Mouse (Mus musculus) hindbrain, embryonic 13.5 days (tissue): Measurements from ENCODE around the gene Btnl9. TPM values are rescaled to one million over a fixed set of nuclear protein-coding genes. Genes with fewer than 3 reads are reported as not detected.
"Not testable (repeated sequence)": the region's sequence is repeated elsewhere in the genome, so short reads cannot be mapped to it uniquely, and the experiment has no call there.

Experiments
- ATAC-seq: fragments of 200-750 bp; cut with Nextera tagmentation; 2 replicates; pipeline ENCODE4 v1.8.0; 2017; ENCODE audit warnings: moderate TSS enrichment; ENCODE audit not compliant: low FRiP score
- H3K27ac ChIP-seq: fragments of 300-500 bp; sonication (generic); 2 replicates; pipeline ENCODE4 v1.5.1; 2015; ENCODE audit warnings: inconsistent platforms, mild to moderate bottlenecking, moderate library complexity
- H3K27me3 ChIP-seq: fragments of 300-500 bp; sonication (generic); 2 replicates; pipeline ENCODE4 v1.6.1; 2015; ENCODE audit warnings: mild to moderate bottlenecking, inconsistent platforms
- H3K36me3 ChIP-seq: fragments of 300-500 bp; sonication (generic); 2 replicates; pipeline ENCODE4 v1.6.1; 2015; ENCODE audit warnings: mild to moderate bottlenecking, inconsistent platforms
- H3K4me1 ChIP-seq: fragments of 300-500 bp; sonication (generic); replicated peaks from 2 replicates; pipeline ENCODE4 v1.6.1; 2015; ENCODE audit warnings: inconsistent platforms
- H3K4me2 ChIP-seq: fragments of 300-500 bp; sonication (generic); 2 replicates; pipeline ENCODE4 v1.6.1; 2015; ENCODE audit warnings: inconsistent platforms, mild to moderate bottlenecking, moderate library complexity
- H3K4me3 ChIP-seq: fragments of 300-500 bp; sonication (generic); 2 replicates; pipeline ENCODE4 v1.5.1; 2015; ENCODE audit warnings: mild to moderate bottlenecking, inconsistent platforms
- H3K9ac ChIP-seq: fragments of 300-500 bp; sonication (generic); 2 replicates; pipeline ENCODE4 v1.6.1; 2015; ENCODE audit warnings: mild to moderate bottlenecking, inconsistent platforms
- H3K9me3 ChIP-seq: fragments of 300-500 bp; sonication (generic); 2 replicates; pipeline ENCODE4 v1.6.1; 2016; ENCODE audit warnings: inconsistent platforms
- WGBS: fragments of 180-500 bp; shearing (Covaris S2); methylation state at CpG from one replicate; pipeline ENCODE4 v1.1.7; 2015; 5-methylcytosine and 5-hydroxymethylcytosine counted together
- polyA plus RNA-seq: library from polyadenylated mRNA; unstranded; fragments of >200 nt; fragmentation: Nextera tagmentation; extraction: Ambion mirVana; gene quantifications from 2 replicates; pipeline ENCODE4 v1.2.1, GENCODE M21; 2015

The Btnl9 gene
- polyA plus RNA-seq, 1 experiment from 2014 or later, result 0.05 TPM

DNA sequence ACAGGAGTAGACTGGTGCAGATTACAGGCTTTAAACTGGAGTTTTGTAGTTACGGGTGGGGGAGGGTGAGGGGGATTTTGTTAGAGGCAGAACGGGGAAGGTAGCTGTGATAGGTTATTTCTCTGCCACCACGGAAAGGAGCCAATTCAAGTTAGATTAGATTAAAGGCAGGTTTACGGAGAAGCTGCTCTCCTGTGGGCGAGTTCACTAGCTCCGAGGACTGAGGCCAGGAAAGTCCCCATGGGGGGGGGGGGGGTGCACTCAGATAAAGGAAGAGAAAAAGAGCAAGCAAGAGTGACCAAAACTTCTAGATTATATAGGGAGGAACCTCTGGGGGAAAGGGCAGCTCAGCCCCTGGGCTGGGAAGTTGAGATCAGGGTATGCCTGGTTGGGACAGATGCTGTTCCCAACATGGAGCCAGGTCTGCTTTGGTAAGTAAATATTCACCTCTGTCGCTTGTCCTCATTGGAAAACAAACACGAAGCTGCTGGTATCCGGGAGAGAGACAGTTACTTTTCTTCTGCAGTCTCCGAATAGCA, 15.6 kb upstream of the Btnl9 start:
- ATAC-seq, result peak; percentile 31
- no peaks in the 10 kb centered on the region for H3K27me3 ChIP-seq
- no peaks in the 10 kb centered on the region for H3K9me3 ChIP-seq
- peak overlapping the region; percentile 94 for H3K4me3 ChIP-seq
- H3K27ac ChIP-seq, result peak overlapping the region; percentile 98
- peak overlapping the region; percentile 70 for H3K4me2 ChIP-seq
- peaks cover 22% of the 10 kb centered on the region for H3K4me1 ChIP-seq
- WGBS, result 8% methylated on average over 10 of the region's 10 CpGs
- H3K36me3 ChIP-seq, result peaks cover 5% of the 10 kb centered on the region; the same call in 1 of the 2 replicates
- peak overlapping the region; percentile 98 for H3K9ac ChIP-seq

DNA sequence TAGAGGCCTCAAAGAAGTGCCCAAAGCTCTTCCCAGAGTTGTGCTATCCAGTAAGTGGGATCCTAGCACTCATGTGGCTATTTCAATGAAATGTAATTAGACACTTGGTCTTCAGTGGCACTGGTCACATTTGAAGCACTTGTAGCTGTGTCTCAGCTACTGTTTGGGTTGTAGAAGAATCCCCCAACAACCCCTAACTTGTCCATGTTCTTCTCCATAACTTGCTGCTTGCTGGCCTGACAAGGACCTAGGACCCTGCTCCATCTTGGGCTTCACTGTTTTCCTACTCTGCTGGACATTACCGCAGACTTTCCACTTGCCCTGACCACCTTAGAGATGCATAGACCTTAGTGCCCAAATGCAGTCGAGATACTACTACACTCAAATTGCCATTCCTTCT, 15.1 kb upstream of the Btnl9 start:
- H3K4me2 ChIP-seq, result peak overlapping the region; percentile 70
- no peak overlapping the region; the same call in 1 of the 2 replicates for H3K27ac ChIP-seq
- WGBS, result 76% methylated on average over 2 of the region's 2 CpGs
- peak overlapping the region; percentile 94 for H3K4me3 ChIP-seq
- H3K9me3 ChIP-seq, result no peaks in the 10 kb centered on the region
- peaks cover 5% of the 10 kb centered on the region; the same call in 1 of the 2 replicates for H3K36me3 ChIP-seq
- H3K9ac ChIP-seq, result peak overlapping the region; percentile 98; the same call in 1 of the 2 replicates
- H3K27me3 ChIP-seq, result no peaks in the 10 kb centered on the region
- no peak for ATAC-seq
- peaks cover 22% of the 10 kb centered on the region for H3K4me1 ChIP-seq

DNA sequence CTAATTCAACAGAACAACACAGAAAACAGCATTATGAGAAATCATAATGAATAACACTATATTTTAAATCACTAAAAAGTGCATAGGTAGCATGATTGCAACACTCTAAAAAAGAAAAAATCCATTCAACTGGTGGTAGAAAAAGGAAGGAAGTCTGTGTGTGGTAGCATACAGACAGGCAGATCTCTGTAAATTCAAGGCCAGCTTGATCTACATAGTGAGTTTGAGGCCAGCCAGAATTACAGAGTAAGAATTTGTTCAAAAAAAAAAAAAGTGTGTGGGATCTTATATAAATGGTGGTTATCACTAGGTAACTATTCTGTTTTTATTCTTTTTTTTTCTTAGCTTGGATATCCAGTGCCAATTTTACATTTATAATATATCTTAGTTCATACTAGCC, 14.2 kb upstream of the Btnl9 start:
- H3K27ac ChIP-seq, result no peak overlapping the region
- H3K4me3 ChIP-seq, result no peak overlapping the region
- no peak overlapping the region for H3K9ac ChIP-seq
- H3K27me3 ChIP-seq, result no peaks in the 10 kb centered on the region
- H3K36me3 ChIP-seq, result no peaks in the 10 kb centered on the region
- H3K9me3 ChIP-seq, result no peaks in the 10 kb centered on the region
- ATAC-seq, result no peak
- peaks cover 22% of the 10 kb centered on the region for H3K4me1 ChIP-seq
- no peak overlapping the region for H3K4me2 ChIP-seq

DNA sequence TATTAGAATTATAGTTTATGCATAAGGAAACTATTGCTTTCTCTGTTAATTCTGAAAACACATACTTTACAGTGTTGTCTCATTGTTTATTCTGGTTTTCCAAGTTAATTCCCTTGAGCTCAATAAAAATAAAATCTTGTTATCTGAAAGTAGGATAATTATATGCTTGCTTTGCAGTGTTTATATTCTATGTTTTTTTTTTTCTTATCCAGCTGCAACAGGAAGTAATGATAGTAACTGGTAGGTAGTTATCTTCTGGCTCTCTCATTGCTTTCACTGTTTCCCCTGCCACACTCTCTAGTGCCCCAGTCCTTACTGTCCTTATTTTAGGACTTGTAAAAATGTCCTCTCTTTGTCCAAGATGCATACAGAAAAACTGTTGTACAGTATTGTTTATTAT, 13.7 kb upstream of the Btnl9 start:
- Histone ChIP-seq H3K4me3 (no peak overlapping the region), H3K4me1 (peaks cover 22% of the 10 kb centered on the region), H3K9ac (no peak overlapping the region), H3K36me3 (no peaks in the 10 kb centered on the region), H3K27ac (no peak overlapping the region), H3K9me3 (no peaks in the 10 kb centered on the region), H3K27me3 (no peaks in the 10 kb centered on the region), H3K4me2 (no peak overlapping the region)
- ATAC-seq, result no peak

DNA sequence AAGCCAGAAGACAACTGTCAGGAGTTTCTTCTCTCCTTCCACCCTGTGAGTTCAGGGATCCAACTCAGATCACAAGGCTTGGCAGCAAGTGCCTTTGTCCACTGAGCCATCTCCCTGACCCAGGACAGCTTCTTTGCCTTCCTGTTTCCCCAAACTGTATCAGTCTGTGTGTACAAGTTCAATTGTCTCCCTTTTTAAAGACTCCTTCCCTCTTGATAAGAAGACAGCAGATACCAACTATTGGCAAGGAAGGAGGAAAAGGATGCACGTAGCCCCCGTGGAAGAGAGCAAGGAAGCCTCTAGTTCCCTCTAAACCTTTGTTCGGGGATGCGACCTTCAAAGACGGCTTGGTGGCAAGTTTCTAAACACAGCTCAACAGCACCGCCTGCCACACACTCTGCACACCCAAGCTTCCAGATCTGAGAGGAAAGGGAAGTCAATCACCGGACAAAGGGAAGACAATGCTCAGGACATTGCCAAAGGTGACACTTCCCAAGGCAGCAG, 8.9 kb upstream of the Btnl9 start:
- H3K4me1 ChIP-seq, result no peaks in the 10 kb centered on the region
- H3K9ac ChIP-seq, result no peak overlapping the region
- H3K27me3 ChIP-seq, result no peaks in the 10 kb centered on the region
- WGBS, result 97% methylated on average over 7 of the region's 7 CpGs
- no peaks in the 10 kb centered on the region for H3K36me3 ChIP-seq
- ATAC-seq, result no peak
- no peak overlapping the region for H3K27ac ChIP-seq
- no peak overlapping the region for H3K4me2 ChIP-seq
- no peak overlapping the region for H3K4me3 ChIP-seq
- H3K9me3 ChIP-seq, result no peaks in the 10 kb centered on the region

DNA sequence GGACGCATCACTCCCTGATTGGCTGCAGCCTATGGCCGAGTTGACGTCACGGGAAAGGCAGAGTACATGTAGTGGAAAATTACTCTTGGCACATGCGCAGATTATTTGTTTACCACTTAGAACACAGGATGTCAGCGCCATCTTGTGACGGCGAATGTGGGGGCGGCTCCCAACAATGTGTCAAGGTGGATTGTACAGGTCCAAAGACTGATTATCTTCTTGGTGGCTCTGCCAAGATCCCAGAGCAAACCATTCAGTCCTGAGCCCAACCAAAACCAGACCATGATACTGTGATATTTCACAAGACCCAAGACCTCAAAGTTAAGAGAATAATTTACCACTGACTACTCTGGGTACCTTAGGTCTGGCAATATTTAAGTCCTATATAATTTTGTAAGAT, 7.8 kb upstream of the Btnl9 start:
- ATAC-seq, H3K4me1 ChIP-seq, H3K9me3 ChIP-seq, H3K4me3 ChIP-seq, H3K9ac ChIP-seq, H3K4me2 ChIP-seq, H3K27ac ChIP-seq, H3K27me3 ChIP-seq, H3K36me3 ChIP-seq: not testable (repeated sequence)
- 97% methylated on average over 9 of the region's 9 CpGs for WGBS

DNA sequence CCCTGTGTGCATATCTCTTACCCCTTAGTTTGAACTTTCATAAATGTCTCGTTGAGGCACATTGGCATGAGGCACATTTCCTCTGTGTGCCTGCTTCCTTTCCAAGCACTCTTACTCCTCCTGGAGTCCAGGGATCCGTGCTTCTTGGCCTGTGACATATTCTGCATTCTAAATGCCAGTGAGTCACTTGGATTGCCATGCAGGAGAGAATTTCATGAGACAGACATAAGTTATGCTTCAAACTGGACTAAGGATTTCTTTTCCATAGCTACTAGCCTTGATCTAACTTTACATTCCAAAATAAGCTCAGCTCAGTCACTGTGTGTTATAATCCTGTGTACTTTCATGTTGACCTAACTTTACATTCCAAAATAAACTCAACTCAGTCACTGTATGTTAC, 4.1 kb upstream of the Btnl9 start:
- no peaks in the 10 kb centered on the region for H3K4me1 ChIP-seq
- no peak overlapping the region for H3K27ac ChIP-seq
- ATAC-seq, result no peak
- WGBS, result 61% methylated on average over 2 of the region's 2 CpGs
- H3K4me3 ChIP-seq, result no peak overlapping the region
- H3K9ac ChIP-seq, result no peak overlapping the region
- H3K9me3 ChIP-seq, result no peaks in the 10 kb centered on the region
- no peaks in the 10 kb centered on the region for H3K36me3 ChIP-seq
- no peaks in the 10 kb centered on the region for H3K27me3 ChIP-seq
- H3K4me2 ChIP-seq, result no peak overlapping the region

DNA sequence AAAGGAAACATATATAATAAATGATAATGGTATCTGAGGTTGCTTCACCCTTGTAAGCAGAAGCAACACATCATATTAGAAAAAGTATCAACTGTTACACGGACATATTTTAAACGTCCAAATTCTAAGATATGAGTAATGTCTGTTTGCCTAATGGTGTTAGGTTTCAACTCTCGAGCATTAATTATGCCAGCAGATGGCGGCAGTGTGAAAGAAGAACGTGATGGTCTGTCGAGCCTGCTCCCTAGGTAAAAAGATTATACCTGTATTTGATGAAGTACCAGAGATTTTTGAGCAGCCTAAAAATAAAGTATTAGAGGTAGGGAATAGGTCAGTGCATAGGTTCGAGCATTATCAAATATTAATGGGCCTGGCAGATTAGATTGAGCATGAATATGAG, 2.8 kb upstream of the Btnl9 start:
- Histone ChIP-seq H3K4me2 (no peak overlapping the region), H3K4me1 (no peaks in the 10 kb centered on the region), H3K27ac (no peak overlapping the region), H3K9me3 (no peaks in the 10 kb centered on the region), H3K27me3 (no peaks in the 10 kb centered on the region), H3K36me3 (no peaks in the 10 kb centered on the region), H3K9ac (no peak overlapping the region), H3K4me3 (no peak overlapping the region)
- 11% methylated on average over 7 of the region's 7 CpGs for WGBS
- ATAC-seq, result no peak

DNA sequence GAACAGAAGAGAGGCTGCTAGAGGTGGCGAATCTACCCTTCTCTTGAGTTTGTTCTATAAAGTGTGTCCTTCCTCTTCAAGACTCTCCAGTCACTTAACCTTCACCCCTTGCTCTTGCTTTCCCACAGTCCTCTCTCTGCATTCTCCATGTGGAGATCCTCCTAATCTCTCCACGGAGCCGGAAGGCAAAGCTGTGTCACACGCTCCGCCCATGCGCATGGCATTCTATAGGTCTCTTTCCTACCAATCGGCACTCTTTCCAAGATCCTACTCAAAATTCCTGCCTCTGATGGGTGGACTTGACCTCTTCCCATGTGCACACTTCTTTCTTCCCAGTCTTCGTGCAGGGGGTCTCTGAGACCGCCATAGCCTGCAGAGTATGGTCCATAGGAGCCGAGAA, 742 bp upstream of the Btnl9 start:
- ATAC-seq, result no peak
- no peak overlapping the region for H3K4me2 ChIP-seq
- no peak overlapping the region for H3K9ac ChIP-seq
- WGBS, result 82% methylated on average over 10 of the region's 10 CpGs
- H3K4me1 ChIP-seq, result no peaks in the 10 kb centered on the region
- H3K9me3 ChIP-seq, result no peaks in the 10 kb centered on the region
- H3K27ac ChIP-seq, result no peak overlapping the region
- no peaks in the 10 kb centered on the region for H3K27me3 ChIP-seq
- no peaks in the 10 kb centered on the region for H3K36me3 ChIP-seq
- H3K4me3 ChIP-seq, result no peak overlapping the region

DNA sequence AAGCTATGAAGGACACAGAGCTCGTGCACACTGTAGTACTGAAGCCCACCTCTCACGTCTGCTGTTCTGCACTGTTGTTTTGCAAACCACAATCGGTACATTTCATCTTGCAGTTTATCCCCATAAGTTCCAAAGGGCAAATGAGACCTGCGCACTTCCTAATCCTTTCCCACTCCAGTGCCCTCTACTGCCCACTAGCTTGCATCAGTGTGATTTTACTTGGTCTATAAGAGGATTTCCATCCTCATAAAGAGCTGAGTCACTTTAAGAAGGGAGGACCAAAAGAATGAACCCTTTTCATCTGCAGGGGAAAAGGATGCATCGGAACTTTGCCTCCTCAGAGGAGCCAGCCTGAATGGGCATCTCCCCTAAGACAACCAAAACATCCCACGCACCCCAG, 507 bp downstream of the Btnl9 start:
- Histone ChIP-seq H3K4me3 (no peak overlapping the region), H3K27ac (no peak overlapping the region), H3K9ac (no peak overlapping the region), H3K27me3 (no peaks in the 10 kb centered on the region), H3K4me2 (no peak overlapping the region), H3K9me3 (no peaks in the 10 kb centered on the region), H3K4me1 (no peaks in the 10 kb centered on the region), H3K36me3 (no peaks in the 10 kb centered on the region)
- WGBS, result 84% methylated on average over 6 of the region's 6 CpGs
- ATAC-seq, result no peak

DNA sequence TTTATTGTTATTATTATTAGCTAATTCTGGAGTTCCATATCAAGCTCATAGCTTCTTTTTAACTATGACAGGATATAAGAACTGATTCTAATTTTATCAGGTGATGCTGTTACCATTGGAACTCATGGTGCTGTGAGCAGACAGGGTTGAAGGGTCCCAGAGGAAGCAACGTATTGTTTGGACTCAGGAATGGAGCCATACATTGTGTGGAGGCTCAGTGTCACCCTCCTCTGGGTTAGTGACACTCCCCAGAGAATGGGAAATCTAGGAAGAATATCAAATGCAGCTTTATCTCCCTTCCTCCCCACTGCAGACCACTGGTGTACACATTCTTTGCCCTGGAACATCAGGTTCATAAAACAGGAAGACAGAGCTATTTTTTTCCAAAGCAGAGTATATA, 3.8 kb downstream of the Btnl9 start:
- Histone ChIP-seq H3K4me2 (no peak overlapping the region), H3K27ac (no peak overlapping the region), H3K36me3 (no peaks in the 10 kb centered on the region), H3K4me1 (no peaks in the 10 kb centered on the region), H3K27me3 (no peaks in the 10 kb centered on the region), H3K4me3 (no peak overlapping the region), H3K9ac (no peak overlapping the region), H3K9me3 (no peaks in the 10 kb centered on the region)
- WGBS, result 77% methylated on average over 1 of the region's 1 CpGs
- ATAC-seq, result no peak

DNA sequence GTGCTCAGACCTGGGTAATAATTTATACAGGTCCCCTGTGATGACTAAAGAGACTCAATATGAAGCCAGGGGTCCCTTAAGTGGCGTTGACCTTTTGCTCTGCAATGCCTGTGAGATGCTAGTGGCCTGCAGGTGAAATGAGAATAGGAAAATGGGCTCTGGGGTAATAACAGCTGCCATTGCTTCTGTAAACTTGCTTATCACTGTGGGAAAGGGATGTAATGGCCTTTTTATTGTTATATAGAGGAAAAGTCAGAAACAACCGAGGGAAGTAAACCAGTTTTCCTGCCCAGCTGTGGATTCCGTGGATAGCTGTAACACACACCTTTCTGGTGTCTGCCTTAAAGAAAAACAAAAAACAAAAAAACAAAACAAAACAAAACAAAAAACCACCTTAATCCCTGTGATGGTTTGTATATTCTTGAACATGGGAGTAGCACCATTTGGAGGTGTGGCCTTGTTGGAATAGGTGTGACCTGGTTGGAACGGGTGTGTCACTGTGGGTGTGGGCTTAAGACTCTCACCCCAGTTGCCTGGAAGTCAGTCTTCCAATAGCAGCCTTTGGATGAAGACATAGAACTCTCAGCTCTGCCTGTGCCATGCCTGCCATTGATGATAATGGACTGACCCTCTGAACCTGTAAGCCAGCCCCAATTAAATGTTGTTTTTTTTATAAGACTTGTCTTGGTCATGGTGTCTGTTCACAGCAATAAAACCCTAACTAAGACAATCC, 10.7 kb downstream of the Btnl9 start:
- not testable (repeated sequence) for H3K4me2 ChIP-seq

DNA sequence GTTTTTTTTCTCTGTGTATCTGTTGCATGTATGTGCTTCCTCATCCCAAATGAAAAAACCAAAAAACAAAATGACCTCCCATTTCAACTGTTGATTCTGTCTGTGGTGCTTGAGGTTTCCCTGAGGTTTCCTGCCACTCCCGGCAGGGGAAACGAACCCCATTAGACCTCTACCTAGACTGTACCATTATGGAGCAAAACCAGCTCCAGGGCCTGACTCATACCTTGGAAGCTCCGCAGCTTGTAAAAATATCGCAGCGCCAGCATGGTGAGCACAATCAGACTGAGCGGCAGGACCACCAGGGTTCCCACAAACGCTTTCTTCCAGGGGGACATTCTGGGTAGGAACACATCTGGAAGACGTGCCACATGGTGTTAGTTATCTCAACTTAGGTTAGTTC, 11.6 kb downstream of the Btnl9 start:
- Histone ChIP-seq H3K27me3 (peaks cover 5% of the 10 kb centered on the region), H3K4me1 (no peaks in the 10 kb centered on the region), H3K9me3 (no peaks in the 10 kb centered on the region), H3K4me3 (no peak overlapping the region), H3K36me3 (no peaks in the 10 kb centered on the region), H3K27ac (no peak overlapping the region), H3K4me2 (no peak overlapping the region), H3K9ac (no peak overlapping the region)
- WGBS, result 93% methylated on average over 8 of the region's 8 CpGs
- no peak for ATAC-seq

More for the DNA sequence above, 10.7 kb downstream of the Btnl9 start:
- H3K9ac ChIP-seq, H3K4me3 ChIP-seq, H3K9me3 ChIP-seq, H3K4me1 ChIP-seq, ATAC-seq, H3K36me3 ChIP-seq, H3K27ac ChIP-seq, H3K27me3 ChIP-seq: not testable (repeated sequence)
- 85% methylated on average over 4 of the region's 4 CpGs for WGBS
